Mouse (Mus musculus): ENCODE data around the gene Ccdc13. TPM values are rescaled to one million over a fixed set of nuclear protein-coding genes. Genes with fewer than 3 reads are reported as not detected.

The Ccdc13 gene
- polyA plus RNA-seq, 1 experiment from 2014 or later: not detected

DNA sequence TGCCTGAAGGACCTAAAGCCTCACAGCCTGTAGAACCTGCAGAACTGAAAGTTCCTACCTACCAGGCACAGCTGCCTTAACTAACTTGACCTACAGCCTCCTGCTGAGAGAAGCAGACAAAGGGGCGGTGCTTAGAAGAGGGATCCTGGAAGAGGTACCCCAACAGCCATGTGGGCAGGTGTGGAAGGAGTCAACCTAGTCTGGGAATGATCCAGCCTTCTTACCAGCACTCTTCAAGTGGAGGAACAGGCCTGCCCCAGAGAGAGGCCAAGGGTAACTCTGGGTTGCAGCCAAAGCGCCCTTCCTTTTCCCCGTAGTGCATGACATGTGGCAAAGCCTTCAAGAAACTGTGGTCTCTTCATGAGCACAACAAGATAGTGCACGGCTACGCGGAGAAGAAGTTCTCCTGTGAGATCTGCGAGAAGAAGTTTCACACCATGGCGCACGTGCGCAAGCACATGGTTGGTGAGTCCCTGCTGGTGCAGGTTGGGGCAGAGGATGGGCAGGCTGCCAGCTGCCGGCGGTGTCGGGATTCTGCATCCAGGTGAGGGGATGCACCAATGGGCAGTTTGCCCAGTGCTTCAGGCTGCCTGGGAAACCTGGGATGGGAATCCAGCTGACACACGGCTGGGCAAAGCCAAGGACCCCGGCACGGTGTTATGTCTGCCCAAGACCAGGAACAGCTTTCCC is 74.0 kb downstream of the Ccdc13 start:
- H3K4me1 ChIP-seq: peaks cover 7% of the 10 kb centered on the region; the same call in 1 of the 2 replicates

DNA sequence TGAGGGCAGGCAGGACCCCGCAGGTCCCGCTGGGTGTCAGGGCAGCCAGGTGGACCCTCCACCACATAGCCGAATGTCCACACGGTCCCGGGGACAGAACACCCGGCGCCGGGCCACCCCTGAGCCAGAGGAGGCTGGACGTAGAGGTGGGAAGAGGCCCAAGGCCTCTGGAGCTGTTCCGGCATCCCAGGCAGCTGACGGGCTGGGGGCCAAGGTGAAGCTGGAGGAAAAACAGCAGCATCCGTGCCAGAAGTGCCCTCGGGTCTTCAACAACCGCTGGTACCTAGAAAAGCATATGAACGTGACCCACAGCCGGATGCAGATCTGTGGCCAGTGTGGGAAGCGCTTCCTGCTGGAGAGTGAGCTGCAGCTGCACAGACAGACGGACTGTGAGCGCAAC is 75.5 kb downstream of the Ccdc13 start:
- Histone ChIP-seq H3K27me3 (replicated peaks) (peaks cover 38% of the 10 kb centered on the region), H3K4me2 (no peak overlapping the region), H3K9me3 (replicated peaks) (no peaks in the 10 kb centered on the region), H3K4me1 (peaks cover 22% of the 10 kb centered on the region), H3K9ac (no peak overlapping the region), H3K36me3 (peaks cover 24% of the 10 kb centered on the region), H3K4me3 (no peak overlapping the region), H3K27ac (no peak overlapping the region)
- no peak for ATAC-seq
- 75% methylated on average over 19 of the region's 19 CpGs for WGBS (ENCODE audit: insufficient replicate concordance)

More for the DNA sequence above, 74.0 kb downstream of the Ccdc13 start:
- no peak overlapping the region for H3K27ac ChIP-seq
- WGBS (ENCODE audit: insufficient replicate concordance): 74% methylated on average over 16 of the region's 16 CpGs
- H3K4me3 ChIP-seq: no peak overlapping the region
- H3K4me2 ChIP-seq: no peak overlapping the region
- no peaks in the 10 kb centered on the region for H3K9me3 ChIP-seq (replicated peaks)
- no peak overlapping the region for H3K9ac ChIP-seq
- H3K36me3 ChIP-seq: peaks cover 24% of the 10 kb centered on the region
- peaks cover 22% of the 10 kb centered on the region for H3K27me3 ChIP-seq (replicated peaks)
- ATAC-seq: no peak

DNA sequence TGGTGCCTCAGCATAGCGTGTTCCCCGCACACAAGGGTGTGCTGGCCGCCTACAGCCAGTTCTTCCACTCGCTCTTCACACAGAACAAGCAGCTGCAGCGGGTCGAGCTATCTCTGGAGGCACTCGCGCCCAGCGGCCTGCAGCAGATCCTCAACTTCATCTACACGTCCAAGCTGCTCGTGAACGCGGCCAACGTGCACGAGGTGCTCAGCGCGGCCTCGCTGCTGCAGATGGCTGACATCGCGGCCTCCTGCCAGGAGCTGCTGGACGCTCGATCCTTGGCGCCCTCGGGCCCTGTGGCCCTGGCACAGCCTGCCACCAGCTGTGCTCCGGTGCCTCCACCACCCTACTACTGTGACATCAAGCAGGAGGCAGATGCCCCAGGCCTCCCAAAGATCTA is 76.5 kb downstream of the Ccdc13 start:
- Histone ChIP-seq H3K9ac (no peak overlapping the region), H3K4me1 (peaks cover 29% of the 10 kb centered on the region), H3K9me3 (replicated peaks) (no peaks in the 10 kb centered on the region), H3K4me2 (no peak overlapping the region), H3K36me3 (peaks cover 24% of the 10 kb centered on the region), H3K27ac (no peak overlapping the region), H3K27me3 (replicated peaks) (peaks cover 48% of the 10 kb centered on the region), H3K4me3 (no peak overlapping the region)
- 77% methylated on average over 25 of the region's 25 CpGs for WGBS (ENCODE audit: insufficient replicate concordance)
- ATAC-seq: no peak

DNA sequence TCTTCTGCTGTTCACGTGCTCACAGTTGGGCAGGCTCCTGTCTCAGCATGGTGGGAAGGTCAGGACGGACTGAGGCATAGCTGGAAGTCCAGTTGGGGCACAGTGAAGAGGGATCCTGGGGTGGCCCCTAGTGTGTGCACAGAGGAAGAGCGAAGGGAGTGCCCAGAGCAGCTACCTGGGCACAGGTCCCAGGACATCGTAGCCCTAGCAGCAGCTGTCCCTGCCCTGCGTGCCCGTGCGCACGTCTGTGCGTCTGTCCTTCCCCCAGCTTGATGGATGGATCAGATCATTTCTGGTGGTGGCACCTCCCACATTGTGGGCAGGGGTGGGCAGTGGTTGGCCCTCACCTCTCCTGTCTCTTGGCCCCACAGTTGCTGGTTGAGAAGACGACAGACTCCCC is 77.0 kb downstream of the Ccdc13 start:
- no peak overlapping the region for H3K4me3 ChIP-seq
- H3K4me1 ChIP-seq: peaks cover 30% of the 10 kb centered on the region
- H3K27ac ChIP-seq: no peak overlapping the region
- no peaks in the 10 kb centered on the region for H3K9me3 ChIP-seq (replicated peaks)
- no peak overlapping the region for H3K4me2 ChIP-seq
- WGBS (ENCODE audit: insufficient replicate concordance): 70% methylated on average over 10 of the region's 10 CpGs
- H3K27me3 ChIP-seq (replicated peaks): peaks cover 52% of the 10 kb centered on the region
- no peak for ATAC-seq
- H3K9ac ChIP-seq: no peak overlapping the region
- H3K36me3 ChIP-seq: peaks cover 24% of the 10 kb centered on the region

DNA sequence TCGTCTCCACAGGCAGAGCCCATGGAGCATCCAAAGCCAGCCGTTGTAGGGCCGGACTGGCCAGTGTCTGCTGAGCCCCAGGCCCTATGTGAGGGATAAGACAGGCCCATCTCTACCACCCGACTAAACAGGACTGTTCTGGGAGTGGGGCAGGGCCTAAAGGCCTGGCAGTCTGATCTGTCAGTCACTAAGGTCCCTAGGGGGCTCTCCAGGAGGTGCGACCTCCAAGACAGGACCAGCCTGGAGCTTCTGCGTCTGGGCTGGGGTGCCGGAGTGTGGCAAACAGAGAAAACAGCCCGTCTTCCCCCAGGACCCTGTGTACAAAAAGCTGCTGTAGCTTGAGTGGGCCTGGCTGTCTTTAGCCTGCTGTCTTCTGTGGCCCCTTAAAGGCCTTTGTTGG is 77.5 kb downstream of the Ccdc13 start:
- Histone ChIP-seq H3K4me1 (peaks cover 30% of the 10 kb centered on the region), H3K36me3 (peaks cover 26% of the 10 kb centered on the region), H3K4me2 (no peak overlapping the region), H3K9me3 (replicated peaks) (no peaks in the 10 kb centered on the region), H3K27me3 (replicated peaks) (peaks cover 52% of the 10 kb centered on the region), H3K9ac (no peak overlapping the region), H3K4me3 (no peak overlapping the region), H3K27ac (no peak overlapping the region)
- ATAC-seq: no peak
- 65% methylated on average over 8 of the region's 8 CpGs for WGBS (ENCODE audit: insufficient replicate concordance)

DNA sequence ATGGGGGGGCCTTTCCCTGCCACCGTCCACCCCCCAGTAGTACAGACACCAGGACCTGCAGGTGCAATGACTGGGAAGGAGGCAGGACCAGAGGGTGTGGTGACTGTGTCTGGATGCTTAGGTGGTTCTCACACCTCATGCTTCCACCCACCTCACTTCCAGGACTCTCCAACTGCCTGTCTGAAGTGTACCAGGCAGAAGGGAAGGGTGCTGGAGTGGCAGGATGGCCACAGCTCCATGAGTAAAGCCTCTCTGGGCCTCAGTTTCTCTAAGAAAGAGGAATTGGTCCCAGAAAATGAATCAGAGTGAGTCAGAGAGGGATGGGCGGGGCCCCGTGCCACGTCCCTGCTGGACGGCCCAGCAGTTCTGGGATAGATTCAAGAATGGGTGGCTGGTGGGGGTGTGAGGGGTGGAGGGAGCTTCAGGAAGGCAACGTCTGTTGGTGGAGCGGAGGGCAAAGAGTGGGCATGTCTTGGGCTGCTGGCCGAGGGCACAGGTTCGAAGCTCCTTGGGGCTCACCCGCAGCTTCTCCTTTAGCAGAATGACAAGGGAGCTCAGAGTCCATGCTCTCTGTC is 78.1 kb downstream of the Ccdc13 start:
- no peaks in the 10 kb centered on the region for H3K9me3 ChIP-seq (replicated peaks)
- peaks cover 52% of the 10 kb centered on the region for H3K27me3 ChIP-seq (replicated peaks)
- no peak overlapping the region for H3K27ac ChIP-seq
- H3K9ac ChIP-seq: no peak overlapping the region
- H3K4me1 ChIP-seq: peaks cover 30% of the 10 kb centered on the region
- peak overlapping the region; percentile 61; the same call in 1 of the 2 replicates for H3K4me3 ChIP-seq
- H3K4me2 ChIP-seq: peak overlapping the region; percentile 81
- peaks cover 27% of the 10 kb centered on the region for H3K36me3 ChIP-seq
- no peak for ATAC-seq
- 58% methylated on average over 10 of the region's 10 CpGs for WGBS (ENCODE audit: insufficient replicate concordance)

DNA sequence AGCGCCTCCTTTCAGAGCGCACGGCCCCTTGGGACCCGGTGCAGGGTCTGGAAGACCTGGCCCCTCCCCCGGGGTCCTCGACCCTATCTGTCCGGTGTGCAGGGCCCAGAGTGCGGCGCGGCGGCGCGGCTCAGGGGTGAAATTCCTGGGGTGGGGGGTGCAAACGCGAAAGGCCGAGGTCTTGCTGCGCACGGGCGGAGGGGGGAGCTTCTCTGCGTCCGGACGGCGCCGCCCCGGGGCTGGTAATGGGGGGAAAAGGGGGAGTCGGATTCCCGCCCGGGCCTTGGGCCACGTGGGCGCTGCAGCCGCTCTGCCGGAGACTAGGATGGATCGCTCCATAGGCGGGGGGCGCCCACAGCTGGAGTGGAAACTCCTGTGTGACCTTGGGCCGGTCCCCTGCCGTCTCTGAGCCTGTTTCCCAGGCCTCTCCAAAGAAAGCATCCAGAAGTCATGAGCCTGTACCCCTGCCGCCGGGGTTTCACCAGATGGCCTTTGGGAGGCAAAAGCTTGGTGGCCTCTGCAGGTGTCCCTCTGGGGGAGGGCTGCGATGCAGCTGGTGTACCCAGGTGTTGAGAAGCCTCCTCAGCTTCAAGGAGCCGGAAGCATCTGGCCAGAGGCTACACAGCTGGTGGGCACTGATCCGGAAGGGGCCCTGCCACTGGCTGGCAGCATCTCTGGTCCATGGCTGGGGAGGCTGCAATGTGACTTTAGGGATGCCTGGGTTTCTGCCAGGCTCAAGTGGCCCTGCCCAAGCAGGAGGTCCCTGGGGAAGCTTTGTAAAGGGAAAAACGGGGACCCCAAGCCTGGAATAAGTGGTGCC is 78.8 kb downstream of the Ccdc13 start:
- Histone ChIP-seq H3K27ac (peak overlapping the region; percentile 67), H3K9me3 (replicated peaks) (no peaks in the 10 kb centered on the region), H3K4me2 (peak overlapping the region; percentile 81), H3K4me3 (peak overlapping the region; percentile 61), H3K9ac (peak overlapping the region; percentile 64), H3K4me1 (peaks cover 30% of the 10 kb centered on the region), H3K36me3 (peaks cover 34% of the 10 kb centered on the region), H3K27me3 (replicated peaks) (peaks cover 52% of the 10 kb centered on the region)
- peak; percentile 33 for ATAC-seq
- WGBS (ENCODE audit: insufficient replicate concordance): 3% methylated on average over 43 of the region's 43 CpGs

DNA sequence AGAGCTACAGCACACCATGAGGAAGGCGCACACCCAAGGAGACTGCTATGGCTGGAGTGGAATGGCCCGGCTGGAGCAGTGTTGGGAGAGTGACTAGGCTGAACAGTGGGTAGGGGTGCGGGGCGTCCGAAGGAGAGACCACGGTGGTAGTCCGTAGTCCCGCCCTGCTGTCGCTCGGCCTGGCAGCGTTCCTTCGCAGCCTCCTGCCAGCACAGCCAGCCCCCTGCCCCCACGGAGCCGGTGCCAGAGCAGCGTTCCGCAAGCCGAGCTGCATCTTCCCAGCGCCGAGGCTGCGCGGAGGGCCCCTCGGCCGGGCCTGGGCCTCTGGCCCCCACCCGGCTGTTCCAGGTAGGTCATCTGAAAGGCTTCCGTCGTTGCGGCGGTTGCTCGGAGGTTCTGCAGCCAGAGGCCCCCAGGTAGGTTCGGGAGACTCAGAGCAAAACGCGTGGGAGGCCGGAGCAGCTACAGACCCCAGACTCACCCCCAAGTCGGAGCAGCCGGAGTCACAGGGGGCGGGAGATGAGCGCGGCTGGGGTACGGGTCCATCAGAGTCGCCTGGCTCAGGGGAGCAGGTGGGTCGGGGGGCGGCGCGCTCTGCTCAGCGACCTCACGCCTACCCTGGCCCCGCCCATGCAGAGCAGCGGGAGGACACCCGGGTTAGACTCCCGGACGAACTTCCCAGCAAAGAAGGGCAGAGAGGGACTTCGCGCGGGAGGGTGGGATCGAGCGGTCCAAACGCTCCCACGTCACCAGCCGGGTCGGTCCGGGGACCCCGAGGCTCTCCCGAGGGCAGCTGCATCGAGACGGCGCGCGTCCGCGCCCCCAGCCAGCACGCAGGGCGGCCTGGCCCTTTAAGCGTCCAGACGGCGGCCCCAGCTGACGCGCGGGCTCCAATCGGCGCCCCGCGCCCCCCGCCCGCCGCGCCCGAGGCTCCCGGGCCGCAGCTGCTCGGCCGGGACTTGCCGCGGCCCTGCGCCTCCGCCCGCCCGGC is 79.9 kb downstream of the Ccdc13 start, which contains the start of gene Zfp651:
Zfp651 (plus strand) TSS at position 240 of the 991 bp plus-strand sequence.
- Histone ChIP-seq H3K9ac (peak within 1 kb of the TSS; percentile 64), H3K4me2 (peak within 1 kb of the TSS; percentile 81), H3K36me3 (peaks cover 39% of the 10 kb centered on the region), H3K9me3 (replicated peaks) (no peaks in the 10 kb centered on the region), H3K4me1 (peaks cover 30% of the 10 kb centered on the region), H3K4me3 (peak within 1 kb of the TSS; percentile 61), H3K27me3 (replicated peaks) (peaks cover 52% of the 10 kb centered on the region), H3K27ac (peak within 1 kb of the TSS; percentile 67)
- under 1% methylated on average over 80 of the region's 97 CpGs for WGBS (ENCODE audit: insufficient replicate concordance)
- ATAC-seq: peak; percentile 54

DNA sequence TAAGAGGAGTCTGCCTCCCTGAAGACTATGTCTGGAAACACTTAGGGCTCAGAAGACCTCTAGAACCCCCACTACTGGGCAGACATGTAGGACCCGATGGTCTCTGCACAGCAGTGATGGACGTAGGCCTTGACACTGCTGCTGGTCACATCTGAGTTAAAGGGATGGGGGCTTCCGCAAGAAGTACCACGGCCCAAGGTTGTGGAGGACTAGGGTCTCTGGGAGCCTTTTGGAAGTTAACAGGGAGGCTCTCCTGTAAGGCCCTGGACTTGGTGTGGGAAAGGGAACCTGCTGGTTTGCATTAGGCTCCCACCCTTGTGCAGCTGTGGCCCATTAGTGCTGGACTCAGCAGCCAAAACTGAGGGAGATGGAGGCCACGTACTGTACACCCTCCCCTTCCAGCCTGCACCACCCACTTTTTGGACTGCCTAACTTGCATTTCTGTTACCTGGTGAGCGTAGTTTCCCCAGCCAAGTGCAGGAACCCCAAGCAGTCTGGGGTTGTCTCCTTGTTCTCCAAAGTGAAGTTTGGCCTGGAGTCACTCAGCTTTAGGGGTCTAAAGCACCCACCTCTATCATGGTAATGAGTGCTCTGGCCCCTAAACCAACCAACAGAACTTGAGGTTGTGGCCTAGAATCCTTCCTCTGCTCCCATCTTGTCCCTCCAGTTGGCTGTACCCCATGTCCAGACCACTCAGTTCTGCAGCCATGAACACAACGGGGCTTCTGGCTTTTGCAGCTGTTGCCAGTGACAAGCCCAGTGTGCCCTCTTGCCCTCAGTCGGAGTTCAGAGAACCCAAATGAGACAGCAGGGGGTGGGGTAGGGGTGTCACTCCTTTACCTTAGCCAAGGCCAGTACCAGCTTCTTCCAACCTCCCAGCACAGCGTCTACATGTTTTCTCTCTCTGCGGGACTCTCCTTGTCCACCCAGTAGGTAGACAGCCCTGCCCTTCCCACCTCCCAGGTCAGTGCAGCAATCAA is 81.1 kb downstream of the Ccdc13 start:
- no peak overlapping the region for H3K9ac ChIP-seq
- no peak overlapping the region for H3K27ac ChIP-seq
- peak overlapping the region; percentile 61; the same call in 1 of the 2 replicates for H3K4me3 ChIP-seq

DNA sequence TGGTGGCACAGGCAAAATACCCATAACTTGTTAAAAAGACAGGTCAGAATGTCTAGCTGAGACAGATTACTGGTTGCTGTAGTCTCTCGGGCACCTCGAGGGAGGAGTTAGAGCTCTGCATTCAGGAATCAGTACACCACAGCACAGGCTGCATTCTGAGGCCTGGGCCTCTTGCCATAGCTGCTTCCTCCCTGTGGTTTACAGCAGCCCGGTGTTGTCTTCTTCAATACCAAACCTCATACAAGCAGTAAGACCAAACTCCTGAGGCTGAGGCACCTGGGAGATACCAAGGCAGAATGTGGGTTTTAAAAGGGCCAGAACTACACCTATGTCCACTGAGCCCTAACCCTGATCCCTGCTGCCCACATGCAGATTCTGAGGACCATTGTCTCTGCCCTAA is 81.8 kb downstream of the Ccdc13 start:
- H3K4me1 ChIP-seq: peaks cover 30% of the 10 kb centered on the region
- no peak overlapping the region for H3K9ac ChIP-seq
- ATAC-seq: no peak
- H3K27ac ChIP-seq: no peak overlapping the region
- peaks cover 51% of the 10 kb centered on the region for H3K27me3 ChIP-seq (replicated peaks)
- WGBS (ENCODE audit: insufficient replicate concordance): 30% methylated on average over 3 of the region's 3 CpGs
- no peak overlapping the region for H3K4me2 ChIP-seq
- H3K9me3 ChIP-seq (replicated peaks): no peaks in the 10 kb centered on the region
- H3K36me3 ChIP-seq: peaks cover 46% of the 10 kb centered on the region
- no peak overlapping the region for H3K4me3 ChIP-seq

More for the DNA sequence above, 81.1 kb downstream of the Ccdc13 start:
- 57% methylated on average over 10 of the region's 10 CpGs for WGBS (ENCODE audit: insufficient replicate concordance)
- Histone ChIP-seq H3K4me1 (peaks cover 30% of the 10 kb centered on the region), H3K9me3 (replicated peaks) (no peaks in the 10 kb centered on the region), H3K4me2 (peak overlapping the region; percentile 81), H3K27me3 (replicated peaks) (peaks cover 52% of the 10 kb centered on the region), H3K36me3 (peaks cover 47% of the 10 kb centered on the region)
- no peak for ATAC-seq
